Mouse (Mus musculus) forebrain, embryonic 14.5 days (tissue): ENCODE data around the gene Ptprk. TPM values are rescaled to one million over a fixed set of nuclear protein-coding genes. Genes with fewer than 3 reads are reported as not detected.

Experiments used
- ATAC-seq: fragments of 200-750 bp; cut with Nextera tagmentation; 2 replicates; pipeline ENCODE4 v1.8.0; 2017; ENCODE audit warnings: mild to moderate bottlenecking, moderate library complexity
- DNase-seq: peaks from one replicate; pipeline ENCODE4 v3.0.0-alpha.2; 2015; ENCODE audit warnings: low spot score
- H3K27ac ChIP-seq: fragments of 300-500 bp; sonication (generic); 2 replicates; pipeline ENCODE4 v1.5.1; 2014; ENCODE audit warnings: low read depth, mild to moderate bottlenecking, control low read depth, low read length, moderate library complexity
- H3K27me3 ChIP-seq: fragments of 300-500 bp; sonication (generic); replicated peaks from 2 replicates; pipeline ENCODE4 v1.6.1; 2014; ENCODE audit warnings: low read length, control low read depth, mixed read lengths; ENCODE audit not compliant: control insufficient read depth, insufficient read depth
- H3K36me3 ChIP-seq: fragments of 300-500 bp; sonication (generic); 2 replicates; pipeline ENCODE4 v1.6.1; 2014; ENCODE audit warnings: low read length, control low read depth; ENCODE audit not compliant: control insufficient read depth, insufficient read depth
- H3K4me1 ChIP-seq: fragments of 300-500 bp; sonication (generic); 2 replicates; pipeline ENCODE4 v1.6.1; 2014; ENCODE audit warnings: antibody characterized with exemption, low read length, control low read depth; ENCODE audit not compliant: control insufficient read depth, insufficient read depth
- H3K4me2 ChIP-seq: fragments of 300-500 bp; sonication (generic); 2 replicates; pipeline ENCODE4 v1.6.1; 2014; ENCODE audit warnings: mild to moderate bottlenecking, control low read depth, low read length
- H3K4me3 ChIP-seq: fragments of 300-500 bp; sonication (generic); 2 replicates; pipeline ENCODE4 v1.5.1; 2014; ENCODE audit warnings: low read depth, low read length, control low read depth
- H3K9ac ChIP-seq: fragments of 300-500 bp; sonication (generic); 2 replicates; pipeline ENCODE4 v1.6.1; 2014; ENCODE audit warnings: mild to moderate bottlenecking, low read length, control low read depth, moderate library complexity
- H3K9me3 ChIP-seq: fragments of 300-500 bp; sonication (generic); replicated peaks from 2 replicates; pipeline ENCODE4 v1.6.1; 2016; ENCODE audit warnings: low read length, control low read depth, mixed read lengths; ENCODE audit not compliant: control insufficient read depth
- WGBS: fragments of 180-500 bp; shearing (Covaris S2); extraction: QIAGEN DNeasy Blood & Tissue Kit; methylation state at CpG from one replicate; pipeline ENCODE4 v1.1.7; 2014; 5-methylcytosine and 5-hydroxymethylcytosine counted together
- polyA plus RNA-seq: library from polyadenylated mRNA; unstranded; fragments of >200 nt; fragmentation: Nextera tagmentation; extraction: Ambion mirVana; gene quantifications from 2 replicates; pipeline ENCODE4 v1.2.1, GENCODE M21; 2014

Ptprk gene
- polyA plus RNA-seq, 1 experiment from 2014 or later: 14.7 TPM

- Histone ChIP-seq H3K4me1 (no peaks in the 10 kb centered on the region), H3K9ac (no peak overlapping the region), H3K27ac (no peak overlapping the region), H3K4me3 (no peak overlapping the region), H3K27me3 (no peaks in the 10 kb centered on the region), H3K36me3 (no peaks in the 10 kb centered on the region), H3K9me3 (no peaks in the 10 kb centered on the region), H3K4me2 (no peak overlapping the region)
- ATAC-seq (no peak), DNase-seq (no peak)
- WGBS: 68% methylated on average over 4 of the region's 4 CpGs
Observed at GRCm38 (mm10) chr10:28185326-28185725, 110.7 kb downstream of the Ptprk start.

- H3K4me2 ChIP-seq: no peak overlapping the region
- no peak for ATAC-seq
- no peaks in the 10 kb centered on the region for H3K9me3 ChIP-seq
- no peaks in the 10 kb centered on the region for H3K36me3 ChIP-seq
- no peak overlapping the region for H3K9ac ChIP-seq
- DNase-seq: no peak
- 80% methylated on average over 4 of the region's 4 CpGs for WGBS
- H3K4me3 ChIP-seq: no peak overlapping the region
- no peaks in the 10 kb centered on the region for H3K27me3 ChIP-seq
- no peaks in the 10 kb centered on the region for H3K4me1 ChIP-seq
- H3K27ac ChIP-seq: no peak overlapping the region
Observed at GRCm38 (mm10) chr10:28186018-28186800, 111.6 kb downstream of the Ptprk start.

- H3K9ac ChIP-seq: no peak overlapping the region
- H3K27me3 ChIP-seq: no peaks in the 10 kb centered on the region
- no peaks in the 10 kb centered on the region for H3K4me1 ChIP-seq
- DNase-seq (no peak), ATAC-seq (no peak)
- no peak overlapping the region for H3K27ac ChIP-seq
- no peaks in the 10 kb centered on the region for H3K9me3 ChIP-seq
- H3K4me2 ChIP-seq: no peak overlapping the region
- no peak overlapping the region for H3K4me3 ChIP-seq
- H3K36me3 ChIP-seq: no peaks in the 10 kb centered on the region
- WGBS: 91% methylated on average over 5 of the region's 5 CpGs
Observed at GRCm38 (mm10) chr10:28191440-28191839, 116.8 kb downstream of the Ptprk start.

GRCm38 (mm10) chr10:28193630-28194029, 119.0 kb downstream of the Ptprk start:
- H3K27me3 ChIP-seq: no peaks in the 10 kb centered on the region
- ATAC-seq (no peak), DNase-seq (no peak)
- no peaks in the 10 kb centered on the region for H3K4me1 ChIP-seq
- no peak overlapping the region for H3K27ac ChIP-seq
- no peak overlapping the region for H3K4me3 ChIP-seq
- WGBS: 75% methylated on average over 5 of the region's 5 CpGs
- no peaks in the 10 kb centered on the region for H3K36me3 ChIP-seq
- no peaks in the 10 kb centered on the region for H3K9me3 ChIP-seq
- H3K9ac ChIP-seq: no peak overlapping the region
- no peak overlapping the region for H3K4me2 ChIP-seq

- Histone ChIP-seq H3K4me3 (no peak overlapping the region), H3K9me3 (no peaks in the 10 kb centered on the region), H3K36me3 (no peaks in the 10 kb centered on the region), H3K27me3 (no peaks in the 10 kb centered on the region), H3K4me1 (no peaks in the 10 kb centered on the region), H3K4me2 (no peak overlapping the region), H3K9ac (no peak overlapping the region), H3K27ac (no peak overlapping the region)
- WGBS: 89% methylated on average over 3 of the region's 3 CpGs
- ATAC-seq (no peak), DNase-seq (no peak)
Observed at GRCm38 (mm10) chr10:28200609-28201008, 126.0 kb downstream of the Ptprk start.

- Histone ChIP-seq H3K4me1 (no peaks in the 10 kb centered on the region), H3K9me3 (no peaks in the 10 kb centered on the region), H3K9ac (no peak overlapping the region), H3K27ac (no peak overlapping the region), H3K27me3 (no peaks in the 10 kb centered on the region), H3K36me3 (no peaks in the 10 kb centered on the region), H3K4me2 (no peak overlapping the region), H3K4me3 (no peak overlapping the region)
- no peak for DNase-seq
- no peak for ATAC-seq
Observed at GRCm38 (mm10) chr10:28209394-28209793, 134.8 kb downstream of the Ptprk start.

GRCm38 (mm10) chr10:28212083-28212482, 137.5 kb downstream of the Ptprk start:
- Histone ChIP-seq H3K9me3 (no peaks in the 10 kb centered on the region), H3K4me3 (no peak overlapping the region), H3K9ac (no peak overlapping the region), H3K27ac (no peak overlapping the region), H3K4me1 (no peaks in the 10 kb centered on the region), H3K36me3 (no peaks in the 10 kb centered on the region), H3K4me2 (no peak overlapping the region), H3K27me3 (no peaks in the 10 kb centered on the region)
- WGBS: 94% methylated on average over 1 of the region's 1 CpGs
- no peak for DNase-seq
- ATAC-seq: no peak

- Histone ChIP-seq H3K9me3 (no peaks in the 10 kb centered on the region), H3K27me3 (no peaks in the 10 kb centered on the region), H3K4me2 (no peak overlapping the region), H3K27ac (no peak overlapping the region), H3K4me3 (no peak overlapping the region), H3K9ac (no peak overlapping the region), H3K36me3 (no peaks in the 10 kb centered on the region), H3K4me1 (no peaks in the 10 kb centered on the region)
- ATAC-seq: no peak
- DNase-seq: no peak
- WGBS: 91% methylated on average over 6 of the region's 6 CpGs
Observed at GRCm38 (mm10) chr10:28215153-28215552, 140.5 kb downstream of the Ptprk start.

GRCm38 (mm10) chr10:28223602-28224001, 149.0 kb downstream of the Ptprk start:
- H3K4me2 ChIP-seq: no peak overlapping the region
- 56% methylated on average over 6 of the region's 6 CpGs for WGBS
- no peaks in the 10 kb centered on the region for H3K9me3 ChIP-seq
- no peak overlapping the region for H3K27ac ChIP-seq
- no peak overlapping the region for H3K4me3 ChIP-seq
- ATAC-seq: no peak
- DNase-seq: no peak
- H3K9ac ChIP-seq: no peak overlapping the region
- 0 out of 2 replicates have a peak, but pooled peaks cover 2% of the 10 kb centered on the region for H3K4me1 ChIP-seq
- no peaks in the 10 kb centered on the region for H3K27me3 ChIP-seq
- H3K36me3 ChIP-seq: no peaks in the 10 kb centered on the region
